Mouse (Mus musculus): ENCODE results near the gene Thra. TPM values are rescaled to one million over a fixed set of nuclear protein-coding genes. Genes with fewer than 3 reads are reported as not detected.

Gene Thra
- total RNA-seq, 2 experiments from 2014 or later, result 1,274 to 1,289 TPM

- intact Hi-C loops (cut with DNase I), result no loop called here
- DNase-seq, result no peak
Measured at GRCm38 (mm10) chr11:98762756-98763501, 22.5 kb downstream of the Thra start.

DNA sequence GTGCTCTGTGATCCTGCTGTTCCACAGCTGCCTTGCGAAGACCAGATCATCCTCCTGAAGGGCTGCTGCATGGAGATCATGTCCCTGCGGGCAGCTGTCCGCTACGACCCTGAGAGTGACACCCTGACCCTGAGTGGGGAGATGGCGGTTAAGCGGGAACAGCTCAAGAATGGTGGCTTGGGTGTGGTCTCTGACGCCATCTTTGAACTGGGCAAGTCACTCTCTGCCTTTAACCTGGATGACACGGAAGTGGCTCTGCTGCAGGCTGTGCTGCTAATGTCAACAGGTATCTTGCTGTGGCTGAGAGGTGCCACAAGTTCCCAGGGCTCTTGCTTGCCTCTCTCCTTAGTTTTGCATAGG is 23.0 kb downstream of the Thra start:
- intact Hi-C loops (cut with DNase I), result no loop called here
- DNase-seq, result no peak

DNA sequence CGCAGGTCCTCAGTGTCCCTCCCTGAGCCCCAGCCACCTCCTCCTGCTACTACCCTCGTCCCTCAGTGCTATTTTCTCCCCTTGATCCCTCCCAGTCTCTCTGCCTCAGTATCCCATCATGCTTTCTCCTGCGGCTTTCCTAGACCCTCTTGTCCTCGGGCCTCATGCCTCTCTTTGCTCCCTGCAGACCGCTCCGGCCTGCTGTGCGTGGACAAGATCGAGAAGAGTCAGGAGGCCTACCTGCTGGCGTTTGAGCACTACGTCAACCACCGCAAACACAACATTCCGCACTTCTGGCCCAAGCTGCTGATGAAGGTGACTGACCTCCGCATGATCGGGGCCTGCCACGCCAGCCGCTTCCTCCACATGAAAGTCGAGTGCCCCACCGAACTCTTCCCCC is 23.7 kb downstream of the Thra start:
- intact Hi-C loops (cut with DNase I), result no loop called here
- no peak for DNase-seq

GRCm38 (mm10) chr11:98764746-98765145 is 24.3 kb downstream of the Thra start:
- DNase-seq, result no peak
- intact Hi-C loops (cut with DNase I), result no loop called here

DNA sequence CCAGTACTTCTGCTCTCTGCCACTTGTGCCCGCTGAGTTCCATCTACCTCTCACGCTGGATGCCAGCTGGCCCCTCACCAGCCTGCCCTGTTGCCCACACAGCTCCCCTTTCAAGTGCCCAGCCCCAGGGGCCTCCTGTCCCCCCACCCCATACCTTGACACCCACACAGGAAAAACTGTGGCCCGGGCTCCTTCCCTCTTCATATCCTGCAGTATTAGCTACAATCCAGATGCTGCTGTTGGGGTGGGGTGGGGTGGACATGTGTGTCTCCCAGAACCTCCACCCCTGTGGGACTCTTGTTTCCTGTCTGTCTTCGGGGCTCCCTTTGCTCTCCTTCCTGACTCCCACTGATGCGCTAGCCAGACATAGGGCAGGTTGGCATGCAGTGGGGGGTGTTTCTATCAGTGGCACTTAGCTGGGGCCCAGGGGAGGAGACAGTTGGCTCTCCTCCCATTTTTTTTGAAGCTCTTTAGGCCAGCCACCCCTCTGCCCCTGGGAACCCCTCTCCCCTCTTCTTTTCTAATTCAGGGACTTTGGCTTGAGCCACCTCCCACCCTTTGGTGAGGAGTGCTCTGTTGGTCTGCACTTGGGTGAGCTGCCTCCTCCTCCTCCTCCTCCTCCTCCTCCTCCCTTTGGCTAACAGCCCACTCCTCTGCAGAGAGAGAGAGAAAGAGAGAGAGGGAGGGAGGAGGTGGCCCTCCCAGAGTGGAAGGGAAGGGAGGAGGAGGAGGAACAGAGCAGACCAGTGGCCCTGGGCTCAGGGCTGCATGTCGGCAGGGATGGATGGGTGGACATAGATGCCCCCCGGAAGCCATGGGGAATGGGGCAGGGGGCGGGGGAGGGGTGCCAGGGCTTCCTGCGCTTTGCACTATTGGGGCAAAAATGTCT is 25.2 kb downstream of the Thra start:
- peak; percentile 64 for DNase-seq
- intact Hi-C loops (cut with DNase I), result no loop called here

DNA sequence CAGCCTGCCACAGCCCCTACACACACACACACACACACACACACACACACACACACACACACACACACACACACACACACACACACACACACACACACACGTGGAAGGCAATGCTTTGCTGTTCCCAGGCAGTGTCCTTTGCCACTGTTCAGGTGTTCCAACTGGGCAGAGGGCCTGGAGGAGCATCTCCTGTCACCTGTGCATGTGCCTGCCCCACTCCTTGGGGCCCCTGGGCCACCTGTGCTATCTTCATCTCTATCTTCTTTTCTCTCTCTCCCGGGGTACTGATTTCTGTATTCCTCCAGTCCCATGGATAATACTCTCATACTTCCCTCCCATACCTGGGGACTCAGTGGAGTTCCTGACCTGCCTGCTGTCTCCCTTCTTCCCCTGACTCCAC is 25.9 kb downstream of the Thra start:
- intact Hi-C loops (cut with DNase I), result no loop called here
- DNase-seq, result no peak

GRCm38 (mm10) chr11:98766816-98767215 is 26.4 kb downstream of the Thra start:
- no peak for DNase-seq
- intact Hi-C loops (cut with DNase I), result no loop called here

DNA sequence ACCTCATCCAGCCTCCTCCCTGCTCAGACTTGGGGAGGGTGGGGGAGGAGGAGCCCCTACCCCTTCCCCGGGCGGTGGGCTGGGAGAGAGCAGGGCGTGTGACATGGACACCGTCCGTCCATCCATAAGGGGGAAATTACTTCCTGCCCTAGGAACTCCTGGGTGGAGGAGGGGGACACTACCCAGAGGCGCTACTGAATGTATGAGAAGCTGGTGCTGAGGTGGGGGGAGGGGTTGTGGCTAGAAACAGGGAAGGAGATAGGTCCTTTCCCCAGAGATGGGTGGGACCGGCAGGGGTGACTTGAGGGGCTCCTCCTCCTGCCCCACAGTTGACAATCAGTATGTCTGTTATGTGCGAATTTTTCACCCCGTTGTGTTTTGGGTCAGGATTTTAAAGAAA is 26.8 kb downstream of the Thra start:
- peak; percentile 77 for DNase-seq
- intact Hi-C loops (cut with DNase I), result no loop called here

DNA sequence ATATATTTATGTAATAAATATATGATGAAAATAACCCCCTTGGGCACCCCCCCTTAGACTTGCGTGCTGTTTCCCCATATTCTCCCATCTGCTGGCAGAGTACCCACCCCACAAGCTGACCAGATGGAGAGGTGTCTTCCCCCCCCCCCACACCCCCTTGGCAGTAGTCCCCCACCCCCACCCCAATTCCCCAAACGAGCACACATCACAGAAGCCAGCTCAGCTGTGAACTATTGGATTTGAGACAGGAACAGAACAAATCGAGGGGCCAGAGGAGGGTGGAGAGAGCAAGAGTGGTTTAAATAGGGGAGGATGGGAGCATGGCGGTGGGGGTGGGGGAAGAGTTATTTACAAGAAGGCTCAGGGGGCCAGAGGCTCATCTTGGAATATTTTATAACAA is 27.3 kb downstream of the Thra start:
- DNase-seq, result peak; percentile 52
- intact Hi-C loops (cut with DNase I), result no loop called here

DNA sequence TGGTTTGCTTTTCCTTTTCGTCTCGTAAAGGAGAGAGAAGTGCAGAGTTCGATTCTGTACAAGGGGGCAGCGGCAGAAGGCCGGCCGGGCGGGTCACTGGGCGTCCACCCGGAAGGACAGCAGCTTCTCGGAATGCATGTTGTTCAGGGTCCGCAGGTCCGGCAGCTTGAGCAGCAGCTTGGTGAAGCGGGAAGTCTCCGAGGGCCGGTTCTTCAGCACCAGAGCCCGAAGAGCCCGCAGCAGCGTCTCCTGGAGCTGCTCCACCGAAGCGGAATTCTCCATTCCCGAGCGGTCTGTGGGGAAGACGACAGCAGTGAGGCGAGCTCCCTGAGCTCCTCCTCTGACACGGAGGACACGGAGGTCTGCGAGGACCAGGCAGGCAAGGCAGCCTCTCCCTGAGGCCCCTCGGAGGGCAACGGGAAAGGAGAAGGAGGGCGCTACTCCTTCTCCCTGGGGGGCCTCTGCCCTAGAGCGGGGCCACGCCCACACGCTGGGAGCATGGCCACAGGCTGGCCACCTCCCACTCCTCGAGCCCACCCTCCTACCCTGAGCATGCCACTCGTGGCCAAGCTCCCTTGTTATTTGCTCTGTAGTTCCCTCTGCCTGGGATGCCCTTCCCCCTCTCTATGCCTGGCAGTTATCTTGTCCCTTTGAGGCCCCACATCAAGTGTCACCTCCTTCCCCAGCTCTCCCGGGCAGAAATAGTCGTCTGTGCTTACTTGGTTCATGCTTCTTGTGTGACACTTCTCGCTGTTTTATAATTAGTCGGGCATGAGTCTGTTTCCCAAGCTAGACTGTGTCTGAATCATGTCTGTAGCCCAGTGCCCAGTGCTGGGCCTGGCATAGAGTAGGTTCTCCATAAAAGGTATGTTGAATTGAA is 27.9 kb downstream of the Thra start:
- intact Hi-C loops (cut with DNase I), result no loop called here
- no peak for DNase-seq

GRCm38 (mm10) chr11:98769007-98769954 is 28.8 kb downstream of the Thra start:
- no peak for DNase-seq
- intact Hi-C loops (cut with DNase I), result no loop called here

DNA sequence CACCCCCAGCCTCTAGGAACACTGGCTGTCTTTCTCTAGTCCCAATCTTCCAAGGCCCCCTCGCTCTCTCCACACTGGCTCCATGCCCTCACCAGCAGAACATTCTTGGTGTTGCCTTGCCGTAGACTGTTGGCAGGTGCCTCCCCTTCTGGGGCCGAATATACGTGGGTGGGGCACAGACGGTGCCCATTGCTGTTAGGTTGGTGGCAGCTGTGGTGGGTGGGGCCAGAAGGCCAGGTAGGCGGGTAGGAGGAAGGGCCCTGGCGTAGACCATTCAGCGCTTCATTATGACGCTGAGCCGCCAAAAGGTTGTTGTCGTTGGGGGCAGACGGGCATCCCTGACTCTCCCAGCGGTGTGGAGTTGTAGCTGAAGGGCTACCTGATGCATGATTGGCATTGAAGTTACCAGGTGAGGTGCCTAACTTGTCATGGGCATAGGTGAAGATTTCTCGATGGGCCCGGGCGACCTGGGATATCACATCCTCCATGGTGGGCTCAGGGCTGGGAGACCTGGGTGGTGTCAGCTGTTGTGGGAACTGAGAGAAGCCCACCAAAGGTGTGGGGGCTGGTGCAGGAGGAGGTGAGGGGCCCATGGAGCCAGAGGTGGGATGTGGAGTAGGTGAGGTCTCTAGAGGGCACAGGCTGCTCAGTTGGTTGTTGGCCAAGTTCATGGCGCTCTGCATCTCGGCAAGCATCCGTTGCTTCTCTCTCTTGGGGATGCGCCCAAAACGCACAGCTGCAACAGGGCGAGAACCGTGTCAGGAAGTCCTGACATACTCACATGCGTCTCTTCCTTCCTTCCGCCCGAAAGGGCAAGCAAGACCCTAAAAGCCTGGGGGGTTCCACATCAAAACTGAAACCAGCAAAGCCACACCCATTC is 29.9 kb downstream of the Thra start:
- intact Hi-C loops (cut with DNase I), result no loop called here
- DNase-seq, result no peak

- intact Hi-C loops (cut with DNase I), result no loop called here
- DNase-seq, result no peak
Measured at GRCm38 (mm10) chr11:98771131-98771530, 30.7 kb downstream of the Thra start.

DNA sequence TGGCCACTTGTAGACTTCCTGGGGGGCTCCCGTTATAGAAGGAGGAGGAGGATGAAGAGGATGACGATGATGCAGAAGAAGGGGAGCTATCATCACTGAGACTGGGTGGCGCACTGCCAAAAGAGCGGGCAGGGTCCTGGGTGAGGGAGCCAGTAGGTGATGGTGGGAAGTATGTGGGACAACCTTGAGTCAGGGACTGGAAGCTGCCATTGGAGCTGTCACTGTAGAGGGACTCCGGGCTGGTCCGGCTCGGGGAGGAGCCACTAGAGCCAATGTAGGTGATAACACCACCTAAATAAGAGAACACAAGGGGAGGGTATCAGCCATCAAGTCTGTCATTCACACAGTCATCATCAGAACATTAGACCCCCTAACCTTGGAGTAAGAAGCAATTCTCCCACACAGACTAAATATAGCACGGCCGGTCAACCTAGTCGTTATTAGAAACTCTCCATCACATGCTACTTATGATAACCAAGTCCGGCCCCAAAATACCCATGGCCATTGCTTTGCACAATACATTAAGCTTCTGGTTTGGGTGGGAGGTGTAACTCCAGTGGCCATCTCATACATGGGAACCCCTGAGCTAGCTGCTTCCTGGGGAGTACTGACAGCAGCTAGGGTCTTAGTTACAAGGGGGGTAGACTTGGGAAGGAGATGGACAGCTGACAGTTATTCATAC is 31.5 kb downstream of the Thra start:
- no peak for DNase-seq
- intact Hi-C loops (cut with DNase I), result no loop called here

DNA sequence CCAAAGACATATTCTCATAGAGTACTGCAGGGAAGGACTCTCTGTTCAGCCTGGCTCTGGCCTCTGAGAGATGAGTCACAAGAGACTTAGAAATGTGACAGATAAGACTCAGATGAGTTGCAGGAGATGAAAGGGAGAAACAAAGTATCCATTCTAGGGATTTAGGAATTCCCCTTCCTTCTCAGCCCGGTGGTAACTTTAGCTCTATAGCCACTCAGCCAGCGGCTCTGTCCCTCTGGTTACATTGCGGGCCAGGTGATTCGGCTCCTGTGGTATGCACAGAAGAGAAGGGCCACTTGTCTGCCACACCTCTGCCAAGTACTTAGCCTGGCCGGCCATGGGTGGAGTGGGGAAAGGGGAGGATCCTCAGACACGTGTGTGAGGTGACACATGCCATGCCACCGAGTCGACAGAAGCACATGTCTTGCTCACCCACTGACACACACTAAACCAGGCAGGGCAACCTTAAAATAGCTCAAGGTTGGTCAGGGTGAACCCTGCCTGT is 32.3 kb downstream of the Thra start:
- no peak for DNase-seq
- intact Hi-C loops (cut with DNase I), result no loop called here

DNA sequence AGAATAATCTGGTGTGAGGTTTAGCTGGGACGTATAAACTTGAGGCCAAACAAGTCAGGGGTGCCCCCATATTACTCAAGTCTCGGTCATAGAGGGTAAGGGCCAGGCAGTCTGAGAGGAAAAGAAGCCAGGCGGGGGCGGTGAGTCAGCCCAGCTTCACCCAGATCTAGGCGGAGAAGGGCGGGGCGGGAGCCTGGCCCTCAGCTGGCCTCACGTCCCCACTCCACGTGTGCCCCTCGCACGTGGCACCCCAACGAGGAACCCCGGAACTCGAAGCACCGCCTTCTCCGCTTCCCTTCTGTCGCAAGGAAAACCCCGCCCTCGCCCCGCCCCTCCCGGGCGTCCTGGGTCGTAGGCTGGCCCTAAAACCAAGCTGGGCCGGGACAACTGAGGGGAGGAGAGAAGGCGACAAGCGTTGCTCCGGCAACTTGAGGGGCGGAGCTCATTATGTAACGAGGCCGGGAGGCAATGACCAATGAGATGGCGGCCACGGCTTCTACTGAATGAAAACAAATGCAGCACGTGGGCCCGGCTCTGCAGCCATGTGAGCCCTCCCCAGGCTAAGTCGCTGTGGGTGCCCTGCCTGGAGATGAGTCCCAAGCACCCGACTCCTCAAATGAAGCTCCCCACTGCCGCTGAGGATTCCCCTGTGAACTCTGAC is 33.3 kb downstream of the Thra start:
- intact Hi-C loops (cut with DNase I), result no loop called here

DNA sequence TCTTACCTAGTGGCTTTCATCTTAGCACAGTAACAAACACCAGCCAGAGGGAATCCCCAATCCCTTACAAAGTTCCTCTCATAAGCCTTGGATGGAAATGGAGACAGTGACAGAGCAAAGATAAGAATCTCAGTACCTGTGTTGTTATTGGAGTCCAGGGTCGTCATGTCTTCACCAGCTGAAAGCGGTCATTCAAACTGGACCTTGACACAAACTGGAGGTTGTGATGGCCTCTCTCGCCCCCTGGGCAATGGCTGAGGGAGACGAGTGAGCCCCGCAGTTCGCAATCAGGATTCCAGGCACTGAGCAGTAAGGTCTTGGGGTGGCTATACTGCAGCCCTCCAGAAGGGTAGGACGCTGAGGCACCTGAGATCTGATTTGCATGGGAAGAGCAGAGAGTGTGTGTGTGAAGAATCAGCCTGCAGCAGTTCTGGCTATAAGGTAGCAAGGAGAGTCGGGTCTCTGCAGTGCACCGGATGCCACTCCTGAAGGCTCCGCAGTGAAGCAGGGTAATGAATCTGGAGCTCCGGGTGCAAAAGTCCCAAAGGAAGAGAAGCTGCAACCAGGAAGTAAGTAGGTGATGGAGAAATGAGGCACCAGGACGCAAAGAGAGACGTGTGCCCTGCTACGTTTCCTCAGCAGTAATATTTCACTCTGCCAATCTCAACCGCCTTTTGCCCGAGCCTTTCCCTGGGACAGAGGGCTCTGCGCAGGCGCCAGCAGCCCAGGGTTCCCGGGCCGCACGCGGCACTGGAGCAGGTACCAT is 34.3 kb downstream of the Thra start, which contains the start of gene Nr1d1:
Gene Nr1d1, minus strand, starts transcription at position 752 of the 766 bp plus-strand sequence.
- intact Hi-C loops (cut with DNase I), result loop anchor here (5.0 kb wide), 1 partner anchor 32 kb away; the partner anchor contains the start of gene Thra
- no peak for DNase-seq

More for the DNA sequence above, 33.3 kb downstream of the Thra start:
- peak; percentile 93 for DNase-seq

Data from left cerebral cortex, postnatal 4 days (tissue).